Comparison of ENCODE assay signal across 12 mouse cellular contexts in the genomic region with DNA sequence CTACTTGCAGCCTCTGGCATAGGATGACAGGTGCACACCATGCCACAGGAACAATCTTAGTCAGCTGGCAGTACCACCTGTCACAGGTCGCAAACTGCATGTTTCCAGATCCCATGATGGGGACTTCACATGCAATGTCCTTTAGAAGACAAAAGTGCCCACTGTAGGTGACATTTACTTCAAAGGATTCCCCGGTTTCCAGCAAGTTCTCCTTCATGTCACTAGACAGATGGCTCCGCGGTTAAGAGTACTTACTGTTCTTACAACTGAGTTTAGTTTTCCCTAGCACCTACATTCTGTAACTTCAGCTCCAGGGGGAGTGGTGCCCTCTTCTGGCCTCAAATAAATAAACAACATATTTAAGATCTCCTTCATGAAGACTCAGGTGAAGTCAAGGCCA. TPM values are rescaled to one million over a fixed set of nuclear protein-coding genes. Genes with fewer than 3 reads are reported as not detected.
DNase-seq lines count a peak whose midpoint lies in the region; ATAC-seq lines count a peak whose summit lies in the region.
"Had no signal": no experiment of that assay in that cellular context is flagged by ENCODE, and none has a peak within 500 bp of the region (broad histone marks: within the 10 kb centered on the region; RNA-seq: fewer than 3 reads in every experiment).

No protein-coding gene starts in this region.

- 80% methylated on average over 4 of the region's 4 CpGs for WGBS in kidney, embryonic 16.5 days

- peak; percentile 43 to 44 for DNase-seq in kidney, postnatal 36 days
- DNase-seq in 416B (ENCODE audit: low read depth): peak; percentile 61
- DNase-seq in B cell, adult 2 months: peak; percentile 19 to 23
- DNase-seq in cerebellum, postnatal 10 days: peak; percentile 51 to 65
- no peak for DNase-seq in ovary, adult 18-20 months (ENCODE audit: low spot score)
- DNase-seq in left cerebral cortex, adult 18-20 months (ENCODE audit: low spot score in 2 of 2): no peak
- DNase-seq: heart, adult 11 months; kidney, postnatal 10 days; lung, adult 18-20 months had no signal

- peaks cover 14% of the 10 kb centered on the region for H3K36me3 ChIP-seq in kidney, embryonic 16.5 days (ENCODE audit: insufficient read depth, low read length)

- H3K4me2 ChIP-seq in kidney, embryonic 16.5 days (replicated peaks; ENCODE audit: low read depth, low read length): no peak overlapping the region
- H3K4me2 ChIP-seq: neural tube, embryonic 15.5 days; stomach, embryonic 15.5 days had no signal

- H3K27me3 ChIP-seq in kidney, embryonic 16.5 days (ENCODE audit: insufficient read depth, low read length): no peaks in the 10 kb centered on the region
- H3K27me3 ChIP-seq: neural tube, embryonic 15.5 days; stomach, embryonic 15.5 days had no signal

- no peaks in the 10 kb centered on the region for H3K9me3 ChIP-seq in kidney, embryonic 16.5 days (ENCODE audit: low read length)
- H3K9me3 ChIP-seq: neural tube, embryonic 15.5 days; stomach, embryonic 15.5 days had no signal

- no peaks in the 10 kb centered on the region for H3K4me1 ChIP-seq in kidney, embryonic 16.5 days (ENCODE audit: insufficient read depth, low read length)
- H3K4me1 ChIP-seq: neural tube, embryonic 15.5 days; stomach, embryonic 15.5 days had no signal

- ATAC-seq in kidney, embryonic 16.5 days (ENCODE audit: low FRiP score, low TSS enrichment): no peak

- H3K9ac ChIP-seq in kidney, embryonic 16.5 days (replicated peaks; ENCODE audit: low read length): no peak overlapping the region
- H3K9ac ChIP-seq: neural tube, embryonic 15.5 days; stomach, embryonic 15.5 days had no signal

- no peak overlapping the region for H3K4me3 ChIP-seq in kidney, embryonic 16.5 days (ENCODE audit: low read length)
- H3K4me3 ChIP-seq: neural tube, embryonic 15.5 days; stomach, embryonic 15.5 days had no signal

- no peak overlapping the region for H3K27ac ChIP-seq in kidney, embryonic 16.5 days (ENCODE audit: low read length)
- H3K27ac ChIP-seq: neural tube, embryonic 15.5 days; stomach, embryonic 15.5 days had no signal

RNA-seq across cellular contexts. Expression of gene Ptpn11, which starts 18.4 kb away (rescaled TPM):
- polyA plus RNA-seq in kidney, embryonic 16.5 days (2015; fragmentation: Nextera tagmentation; extraction: Ambion mirVana): 17.0 and 19.1 TPM in 2 replicates
- total RNA-seq in left cerebral cortex, adult 18-20 months (2021): 100 to 1,000 TPM in 1 of 2 experiments, 10 to 100 TPM in 1; 96.8 to 105 TPM

RNA-seq across cellular contexts. Expression of gene Rpl6, which starts 31.4 kb away (rescaled TPM):
- 575 and 586 TPM in 2 replicates for polyA plus RNA-seq in kidney, embryonic 16.5 days (2015; fragmentation: Nextera tagmentation; extraction: Ambion mirVana)
- 100 to 1,000 TPM; 457 to 473 TPM for total RNA-seq in left cerebral cortex, adult 18-20 months (2021)

RNA-seq across cellular contexts. Expression of gene Hectd4, which starts 47.2 kb away (rescaled TPM):
- polyA plus RNA-seq in kidney, embryonic 16.5 days (2015; fragmentation: Nextera tagmentation; extraction: Ambion mirVana): 3.8 and 4.5 TPM in 2 replicates
- 100 to 1,000 TPM; 163 to 164 TPM for total RNA-seq in left cerebral cortex, adult 18-20 months (2021)

Comparison
In these comparisons a context has a peak if more than half of its experiments do, and no peak if none do; other contexts are left out.
1. DNase-seq: peak in kidney, postnatal 36 days (2 of 2), 416B (single experiment), B cell, adult 2 months (2 of 2) and cerebellum, postnatal 10 days (2 of 2); none in ovary, adult 18-20 months (single experiment) and left cerebral cortex, adult 18-20 months (0 of 2).